Mouse (Mus musculus): ENCODE data around the gene Nuf2. TPM values are rescaled to one million over a fixed set of nuclear protein-coding genes. Genes with fewer than 3 reads are reported as not detected.

Gene Nuf2
- 0.37 and 0.62 TPM in 2 replicates for polyA plus RNA-seq (2012; rRNA removed; ENCODE audit: low replicate concordance)

DNA sequence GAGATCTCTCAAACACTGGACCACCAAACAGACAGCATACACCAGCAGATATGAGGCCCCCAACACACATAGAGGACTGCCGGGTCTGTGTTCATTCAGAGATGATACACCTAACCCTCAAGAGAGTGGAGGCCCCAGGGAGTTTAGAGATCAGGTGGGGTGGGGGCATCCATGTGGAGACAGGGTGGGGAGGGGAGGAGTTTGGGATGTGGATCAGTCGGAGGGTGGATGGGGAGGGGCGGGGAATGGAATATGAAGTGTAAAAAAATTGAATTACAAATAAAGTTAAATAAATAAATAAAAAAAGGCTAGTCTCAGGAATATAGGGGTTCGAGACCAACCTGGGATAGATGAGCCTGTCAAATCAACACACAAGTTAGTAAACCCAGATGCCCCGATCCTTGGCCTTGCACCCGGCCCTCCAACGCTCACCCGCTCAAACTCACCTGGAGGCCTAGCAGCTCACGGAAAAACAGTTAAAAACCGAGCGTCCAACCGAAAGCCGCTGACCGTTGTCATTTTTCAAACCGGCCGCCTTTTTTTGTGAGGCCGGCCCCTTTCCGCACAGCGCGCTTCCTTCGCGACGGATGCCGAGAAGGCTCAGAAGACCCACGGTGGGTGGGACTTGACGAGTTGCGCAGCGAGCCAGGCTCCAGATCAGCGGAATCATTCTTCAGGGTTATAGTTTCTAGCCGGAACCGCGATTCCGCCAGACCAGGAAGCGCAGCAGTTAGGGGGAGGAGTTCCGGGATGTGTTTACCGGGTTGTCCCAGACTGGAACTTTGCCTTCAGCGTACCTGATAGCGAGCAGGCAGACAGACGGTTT lies at the start of gene Nuf2:
TSS of gene Nuf2 (minus strand) at position 589 of the 826 bp plus-strand sequence.

Other genes starting within 250 kb of the Nuf2 start
- 6.3 and 13.1 TPM in 2 replicates for gene Rgs5, start 124.0 kb upstream of the Nuf2 start, polyA plus RNA-seq (2012; rRNA removed; ENCODE audit: low replicate concordance)
- 0.30 and 0.70 TPM in 2 replicates for gene Rgs4, start 216.2 kb upstream of the Nuf2 start, polyA plus RNA-seq (2012; rRNA removed; ENCODE audit: low replicate concordance)